Mouse (Mus musculus) monocyte, adult 2 months (primary cell): ENCODE data around the gene Ceacam5.

Experiments
- DNase-seq, 2 experiments: peaks; one replicate each; pipeline ENCODE4 v3.0.0; 2022; ENCODE audit warnings: low spot score in 2 of 2, low read depth in 1 of 2

The Ceacam5 gene

DNA sequence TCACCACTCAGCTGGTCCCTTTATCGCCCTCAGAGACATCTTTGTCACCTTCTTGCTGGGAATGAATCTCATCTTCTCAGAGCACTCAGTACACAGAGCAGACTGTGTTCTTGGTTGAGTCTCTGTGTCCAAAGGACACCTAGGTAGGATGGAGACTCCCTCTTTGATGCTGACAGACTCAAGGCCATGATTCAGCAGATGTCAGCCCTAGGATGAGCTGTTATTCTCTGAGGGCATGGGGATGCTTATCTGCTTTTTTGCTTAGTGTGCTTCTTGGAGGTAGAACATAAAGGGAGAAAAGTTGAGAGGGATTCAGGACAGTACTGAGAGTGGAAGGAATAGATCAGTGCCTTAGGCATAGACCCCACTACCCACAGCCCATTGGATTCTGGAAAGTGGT, at the start of gene Ceacam5:
Ceacam5 (plus strand) TSS at position 301 of the 400 bp plus-strand sequence.
- no peak for DNase-seq
